Mouse (Mus musculus) kidney, postnatal 36 days (tissue): Measurements from ENCODE around the gene Coro7.
"Not testable (repeated sequence)": the region's sequence is repeated elsewhere in the genome, so short reads cannot be mapped to it uniquely, and the experiment has no call there.

Experiments
- DNase-seq, 2 experiments: peaks; one replicate each; pipeline ENCODE4 v3.0.0; 2021 to 2022; ENCODE audit warnings: mixed read lengths in 2 of 2

The Coro7 gene

GRCm38 (mm10) chr16:4680922-4681455 lies 1.4 kb upstream of the Coro7 start:
- not testable (repeated sequence) for DNase-seq

- DNase-seq = no peak
Observed at GRCm38 (mm10) chr16:4678080-4678479, 1.5 kb downstream of the Coro7 start.

GRCm38 (mm10) chr16:4676836-4677235 lies 2.7 kb downstream of the Coro7 start:
- no peak for DNase-seq

GRCm38 (mm10) chr16:4674091-4674490 lies 5.5 kb downstream of the Coro7 start:
- no peak for DNase-seq

GRCm38 (mm10) chr16:4670317-4670716 lies 9.3 kb downstream of the Coro7 start:
- DNase-seq = peak; percentile 53 to 54

- peak; percentile 91 to 97 for DNase-seq
Observed at GRCm38 (mm10) chr16:4667190-4667808, 12.3 kb downstream of the Coro7 start.

GRCm38 (mm10) chr16:4665726-4666125 lies 13.9 kb downstream of the Coro7 start:
- peak; percentile 7 to 71 for DNase-seq

- no peak for DNase-seq
Observed at GRCm38 (mm10) chr16:4663806-4664205, 15.8 kb downstream of the Coro7 start.

GRCm38 (mm10) chr16:4661605-4662004 lies 18.0 kb downstream of the Coro7 start:
- no peak for DNase-seq

- DNase-seq = no peak
Observed at GRCm38 (mm10) chr16:4659326-4659725, 20.3 kb downstream of the Coro7 start.

- no peak for DNase-seq
Observed at GRCm38 (mm10) chr16:4658781-4659245, 20.8 kb downstream of the Coro7 start.

- DNase-seq = peak; percentile 43 to 62
Observed at GRCm38 (mm10) chr16:4656571-4657081, 23.0 kb downstream of the Coro7 start.

GRCm38 (mm10) chr16:4655764-4656570 lies 23.6 kb downstream of the Coro7 start:
- peak in 1 of 2 experiments; percentile 39 for DNase-seq

- DNase-seq = peak; percentile 73 to 76
Observed at GRCm38 (mm10) chr16:4655251-4655734, 24.3 kb downstream of the Coro7 start.

- peak; percentile 83 to 84 for DNase-seq
Observed at GRCm38 (mm10) chr16:4654706-4655105, 24.9 kb downstream of the Coro7 start.

- DNase-seq = peak; percentile 78 to 87
Observed at GRCm38 (mm10) chr16:4652707-4653416, 26.7 kb downstream of the Coro7 start.

- no peak for DNase-seq
Observed at GRCm38 (mm10) chr16:4651624-4652023, 28.0 kb downstream of the Coro7 start.

- no peak for DNase-seq
Observed at GRCm38 (mm10) chr16:4651081-4651480, 28.5 kb downstream of the Coro7 start.

- DNase-seq = no peak
Observed at GRCm38 (mm10) chr16:4650161-4650560, 29.4 kb downstream of the Coro7 start.

- DNase-seq = no peak
Observed at GRCm38 (mm10) chr16:4649692-4650091, 29.9 kb downstream of the Coro7 start.

GRCm38 (mm10) chr16:4649211-4649610 lies 30.4 kb downstream of the Coro7 start:
- no peak for DNase-seq

GRCm38 (mm10) chr16:4648416-4649023 lies 31.1 kb downstream of the Coro7 start:
- peak; percentile 76 to 79 for DNase-seq
